Mouse (Mus musculus) adrenal gland, adult (tissue): ENCODE data around the gene Afg3l1.
"Not testable (repeated sequence)": the region's sequence is repeated elsewhere in the genome, so short reads cannot be mapped to it uniquely, and the experiment has no call there.

ENCODE experiments used
- DNase-seq, 2 experiments: peaks; one replicate each; pipeline ENCODE4 v3.0.0; 2022 to 2023; ENCODE audit warnings: low spot score in 1 of 2; ENCODE audit not compliant: inconsistent age in 2 of 2

The Afg3l1 gene

DNA sequence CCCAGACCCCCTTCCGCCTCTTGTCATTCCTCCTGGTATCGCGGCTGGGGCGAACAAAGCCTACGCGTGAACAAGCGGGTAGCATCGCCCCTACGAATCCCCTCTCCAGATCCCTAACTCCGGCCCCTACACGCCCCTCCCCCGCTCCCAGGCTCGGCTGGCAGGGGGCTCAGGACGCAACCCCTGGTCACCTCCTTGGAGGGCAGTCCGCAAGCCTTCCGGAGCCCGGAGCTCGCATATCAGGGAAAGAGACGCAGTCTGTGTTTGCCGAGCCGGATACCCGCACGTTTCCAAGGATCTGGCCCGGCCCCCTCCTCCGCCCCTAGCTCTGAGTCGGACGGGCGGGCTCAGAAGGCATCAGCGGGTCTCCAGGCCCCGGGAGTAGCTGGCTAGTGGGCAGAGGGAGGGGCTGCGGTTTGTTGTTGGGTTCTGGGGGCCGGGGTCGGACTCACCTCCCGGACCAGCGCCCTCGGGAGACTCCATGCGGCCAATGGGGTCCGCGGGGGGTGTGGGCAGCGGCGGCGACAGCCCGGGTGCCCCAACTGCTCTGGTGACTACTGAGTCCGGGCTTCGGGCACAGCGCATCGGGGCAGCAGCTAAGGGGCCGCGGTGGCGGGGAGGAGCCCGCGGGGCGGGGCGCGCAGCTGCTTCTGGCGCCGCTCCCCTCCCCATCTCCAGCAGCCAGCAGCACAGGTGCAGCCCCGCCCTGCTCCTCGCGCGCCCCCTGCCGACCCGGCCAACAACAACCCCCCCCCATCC is 37.3 kb downstream of the Afg3l1 start, which contains the start of gene Dbndd1:
TSS of gene Dbndd1 (minus strand) at position 683 of the 759 bp plus-strand sequence.
- DNase-seq = peak; percentile 44 to 65

DNA sequence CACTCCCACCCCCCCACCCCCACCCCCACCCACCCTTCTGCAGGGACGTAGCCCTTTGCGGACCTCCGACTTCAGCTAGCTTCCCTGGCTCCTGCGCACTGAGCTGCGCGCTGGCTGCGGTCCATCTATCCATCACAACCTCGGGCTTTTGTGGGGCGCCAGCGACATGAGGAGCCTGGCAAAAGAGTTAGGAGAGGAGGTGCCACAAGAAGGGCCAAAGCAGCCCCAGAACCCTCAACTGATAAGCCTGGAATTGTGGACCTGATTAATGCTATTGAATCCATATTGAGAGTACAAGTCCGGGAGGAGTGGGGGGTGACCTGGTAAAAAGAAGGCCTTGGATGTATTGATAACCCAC is 37.8 kb downstream of the Afg3l1 start:
- DNase-seq = peak; percentile 22 to 44

DNA sequence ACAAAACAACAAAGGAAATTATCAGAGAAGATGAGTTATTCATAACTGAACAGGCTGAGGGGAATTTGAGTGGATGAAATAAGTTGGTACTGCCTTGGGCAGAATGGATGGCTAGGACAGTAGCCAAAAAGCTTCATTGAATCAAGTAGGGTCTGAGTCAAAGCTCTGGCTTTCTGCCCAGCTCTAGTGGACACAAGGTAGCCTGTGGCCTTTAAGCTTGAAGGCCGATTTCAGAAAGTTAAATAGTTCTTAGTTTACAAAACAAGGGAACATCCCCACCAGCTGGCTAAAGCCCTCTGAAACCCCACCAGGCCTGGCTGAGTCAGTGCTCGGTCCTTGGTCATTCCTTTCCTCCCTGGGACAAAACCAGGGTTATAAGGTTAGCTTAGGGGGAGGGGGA is 38.9 kb downstream of the Afg3l1 start:
- peak; percentile 89 to 95 for DNase-seq

DNA sequence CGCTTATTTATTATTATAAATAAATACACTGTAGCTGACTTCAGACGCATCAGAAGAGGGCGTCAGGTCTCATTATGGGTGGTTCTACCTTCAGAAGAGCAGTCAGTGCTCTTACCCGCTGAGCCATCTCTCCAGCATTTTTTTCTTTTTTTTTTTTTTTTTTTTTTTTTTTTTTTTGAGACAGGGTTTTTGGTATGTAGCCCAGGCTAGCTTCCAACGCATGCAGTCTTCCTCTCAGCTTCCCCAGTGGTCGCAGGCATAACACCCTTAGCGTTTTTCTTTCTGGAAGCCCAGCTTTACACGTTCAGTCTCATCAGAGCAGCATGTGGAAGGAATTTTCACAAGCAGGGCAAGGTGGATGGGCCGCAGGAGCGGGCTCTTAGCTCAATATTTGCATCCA is 40.5 kb downstream of the Afg3l1 start:
- DNase-seq = no peak

DNA sequence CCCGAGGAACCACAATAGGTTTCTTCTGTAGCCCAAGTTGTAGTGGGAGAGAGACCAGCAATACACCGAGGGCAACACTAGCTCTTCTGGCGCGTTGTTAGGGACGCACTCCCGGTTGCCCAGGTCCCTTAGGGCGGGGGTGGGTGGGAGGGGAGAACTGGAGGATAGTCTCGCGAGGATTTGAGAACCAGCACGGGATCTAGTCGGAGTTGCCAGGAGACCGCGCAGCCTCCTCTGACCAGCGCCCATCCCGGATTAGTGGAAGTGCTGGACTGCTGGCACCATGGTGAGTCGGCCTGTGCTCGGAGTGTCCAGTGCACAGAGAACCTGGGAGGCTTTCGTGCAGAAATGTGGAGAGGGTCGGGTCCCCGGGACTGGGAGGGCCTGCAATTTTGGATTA is 41.0 kb downstream of the Afg3l1 start, which contains the start of gene Gas8:
TSS of gene Gas8 (plus strand) at position 168 of the 400 bp plus-strand sequence.
- peak; percentile 91 to 95 for DNase-seq

DNA sequence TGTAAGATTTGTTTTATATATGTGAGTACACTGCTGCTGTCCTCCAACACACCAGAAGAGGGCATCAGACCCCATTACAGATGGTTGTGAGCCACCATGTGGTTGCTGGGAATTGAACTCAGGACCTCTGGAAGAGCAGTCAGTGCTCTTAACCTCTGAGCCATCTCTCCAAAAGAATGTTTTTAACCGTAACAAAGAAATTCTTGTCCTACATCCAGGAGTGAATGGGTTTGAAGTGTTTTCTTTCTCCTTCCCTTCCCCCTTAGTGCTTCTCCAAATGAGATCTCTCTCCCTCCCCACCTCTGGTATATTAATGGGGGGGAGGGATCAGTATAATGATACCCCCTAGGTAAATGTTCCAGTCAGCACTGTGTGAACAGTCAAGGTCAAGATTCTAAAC is 42.3 kb downstream of the Afg3l1 start:
- DNase-seq = not testable (repeated sequence)

DNA sequence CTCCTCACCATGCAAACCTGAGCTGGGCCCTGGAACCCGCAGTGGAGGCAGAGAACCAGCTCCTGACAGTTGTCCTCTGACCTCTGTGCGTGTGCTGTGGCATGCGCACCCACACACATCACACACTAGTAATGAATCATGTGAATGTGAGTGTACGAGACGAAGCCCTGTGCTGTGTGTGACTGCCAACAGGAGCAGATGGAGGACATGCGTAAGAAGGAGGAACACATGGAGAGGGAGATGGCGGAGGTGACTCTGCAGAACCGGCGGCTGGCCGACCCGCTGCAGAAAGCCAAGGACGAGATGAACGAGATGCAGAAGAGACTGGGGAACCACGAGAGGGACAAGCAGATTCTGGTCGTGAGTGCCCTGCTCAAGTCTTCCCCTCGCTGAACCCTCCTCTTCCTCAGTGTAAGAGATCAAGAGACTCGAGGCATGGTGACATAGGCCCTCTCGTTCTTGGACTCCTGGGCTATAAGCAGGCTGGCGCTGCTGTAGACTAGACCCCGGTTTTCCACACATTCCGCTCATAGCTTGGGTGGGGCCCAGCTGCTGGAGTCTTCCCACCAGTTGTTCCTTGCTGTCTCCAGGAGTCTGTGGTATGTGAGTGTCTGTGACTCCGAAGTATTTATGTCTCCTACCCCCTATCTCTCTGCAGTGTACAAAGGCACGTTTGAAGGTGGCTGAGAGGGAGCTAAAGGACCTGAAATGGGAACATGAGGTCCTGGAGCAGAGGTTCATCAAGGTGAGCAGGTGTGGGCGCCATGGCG is 50.2 kb downstream of the Afg3l1 start:
- DNase-seq = no peak

DNA sequence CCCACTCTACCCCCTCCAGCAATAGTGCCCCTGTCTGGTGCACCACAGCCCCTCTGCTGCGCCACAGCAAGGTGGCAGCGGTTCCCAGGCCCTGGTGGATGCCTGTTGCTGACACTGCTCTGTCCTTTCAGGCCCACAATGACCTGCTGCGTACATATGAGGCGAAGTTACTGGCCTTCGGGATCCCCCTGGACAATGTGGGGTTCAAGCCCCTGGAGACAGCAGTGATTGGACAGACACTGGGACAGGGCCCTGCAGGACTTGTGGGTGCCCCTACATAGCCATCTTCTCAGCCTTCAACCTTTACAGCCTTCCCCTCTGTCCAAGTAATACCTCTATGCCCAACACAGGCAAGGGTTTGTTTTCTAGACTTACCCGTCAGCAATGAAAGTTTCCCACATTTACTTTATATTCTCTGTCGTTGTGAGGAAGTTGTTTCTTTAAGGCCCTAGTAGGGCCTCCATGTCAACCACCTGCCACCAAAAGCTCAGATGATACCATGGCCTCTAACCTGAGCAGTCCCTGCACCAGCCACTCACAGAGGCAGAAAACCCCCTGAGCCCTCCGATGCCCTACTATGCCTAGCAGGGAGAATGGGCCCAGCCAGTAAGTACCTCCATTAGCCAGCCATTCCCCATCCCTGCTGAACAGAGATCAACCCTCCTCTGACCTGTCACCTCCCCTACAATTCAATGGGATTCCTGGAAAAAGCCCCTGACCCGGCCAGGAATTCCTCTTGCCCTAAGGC is 58.7 kb downstream of the Afg3l1 start:
- peak; percentile 1 to 19 for DNase-seq

DNA sequence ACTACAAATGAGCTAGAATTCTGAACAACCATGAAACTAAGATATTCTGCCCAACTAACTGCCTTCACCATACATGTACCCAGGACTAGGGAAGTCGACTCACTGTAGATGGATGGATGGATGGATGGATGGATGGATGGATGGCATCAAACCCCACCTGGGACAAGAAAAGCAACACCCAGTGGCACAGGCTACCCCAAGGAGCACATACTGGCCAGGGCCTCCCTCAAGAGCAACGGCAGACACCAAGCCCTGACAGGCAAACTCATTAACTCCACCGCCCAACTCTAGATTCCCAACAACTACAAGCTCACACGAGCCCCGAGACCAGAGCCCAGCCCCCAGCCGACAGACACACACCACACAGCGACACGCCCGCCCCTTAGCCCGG is 59.3 kb downstream of the Afg3l1 start:
- peak; percentile 2 to 15 for DNase-seq

DNA sequence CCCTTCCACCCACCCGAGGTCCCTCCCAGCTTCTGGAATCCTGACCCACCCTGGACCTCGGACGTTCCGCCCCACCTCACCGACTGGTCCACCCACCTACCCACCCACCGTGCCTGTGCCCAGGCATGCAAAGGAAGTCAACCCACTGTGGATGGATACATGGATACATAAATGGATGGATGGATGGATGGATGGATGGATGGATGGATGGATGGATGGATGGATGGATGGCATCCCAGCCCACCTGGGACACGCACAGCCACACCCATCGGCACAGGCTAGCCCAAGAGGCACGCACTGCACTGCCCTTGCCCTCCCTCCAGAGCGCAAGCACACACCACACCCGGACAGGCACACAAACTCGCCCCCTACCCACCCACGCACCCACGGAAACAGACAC is 59.9 kb downstream of the Afg3l1 start:
- DNase-seq = peak; percentile 29 to 69
